Mouse (Mus musculus): ENCODE measurements around the gene Lmbrd1. TPM values are rescaled to one million over a fixed set of nuclear protein-coding genes. Genes with fewer than 3 reads are reported as not detected.
"Not testable (repeated sequence)": the region's sequence is repeated elsewhere in the genome, so short reads cannot be mapped to it uniquely, and the experiment has no call there.

The Lmbrd1 gene
- polyA plus RNA-seq, 1 experiment from 2014 or later: 45.0 TPM

- Histone ChIP-seq H3K27me3 (replicated peaks; ENCODE audit: insufficient read depth, low read length) (no peaks in the 10 kb centered on the region), H3K9ac (replicated peaks; ENCODE audit: low read depth) (no peak overlapping the region), H3K4me2 (replicated peaks; ENCODE audit: low read depth, low read length) (no peak overlapping the region), H3K36me3 (ENCODE audit: insufficient read depth, low read length) (no peaks in the 10 kb centered on the region), H3K4me3 (ENCODE audit: low read depth, low read length) (no peak overlapping the region), H3K27ac (ENCODE audit: low read length) (no peak overlapping the region), H3K9me3 (ENCODE audit: low read length) (no peaks in the 10 kb centered on the region), H3K4me1 (ENCODE audit: insufficient read depth, low read depth, low read length) (no peaks in the 10 kb centered on the region)
- DNase-seq (ENCODE audit: low spot score) (no peak), ATAC-seq (no peak)
- 73% methylated on average over 2 of the region's 2 CpGs for WGBS
- TF ChIP-seq EP300 (IDR thresholded peaks at IDR 0.05) (no peak), CTCF (IDR thresholded peaks at IDR 0.05) (no peak)
These were observed 95.2 kb downstream of the Lmbrd1 start for GRCm38 (mm10) chr1:24773642-24774041.

GRCm38 (mm10) chr1:24776576-24776975, 98.1 kb downstream of the Lmbrd1 start:
- no peak overlapping the region for H3K4me3 ChIP-seq (ENCODE audit: low read depth, low read length)
- no peaks in the 10 kb centered on the region for H3K4me1 ChIP-seq (ENCODE audit: insufficient read depth, low read depth, low read length)
- no peak overlapping the region for H3K27ac ChIP-seq (ENCODE audit: low read length)
- TF ChIP-seq EP300 (IDR thresholded peaks at IDR 0.05) (no peak), CTCF (IDR thresholded peaks at IDR 0.05) (no peak)
- H3K36me3 ChIP-seq (ENCODE audit: insufficient read depth, low read length): no peaks in the 10 kb centered on the region
- DNase-seq (ENCODE audit: low spot score): no peak
- no peak overlapping the region for H3K9ac ChIP-seq (replicated peaks; ENCODE audit: low read depth)
- H3K27me3 ChIP-seq (replicated peaks; ENCODE audit: insufficient read depth, low read length): no peaks in the 10 kb centered on the region
- WGBS: 82% methylated on average over 2 of the region's 2 CpGs
- H3K4me2 ChIP-seq (replicated peaks; ENCODE audit: low read depth, low read length): no peak overlapping the region
- no peaks in the 10 kb centered on the region for H3K9me3 ChIP-seq (ENCODE audit: low read length)
- ATAC-seq: no peak

- no peak overlapping the region for H3K4me3 ChIP-seq (ENCODE audit: low read depth, low read length)
- no peaks in the 10 kb centered on the region for H3K9me3 ChIP-seq (ENCODE audit: low read length)
- ATAC-seq (no peak), DNase-seq (ENCODE audit: low spot score) (no peak)
- H3K9ac ChIP-seq (replicated peaks; ENCODE audit: low read depth): no peak overlapping the region
- H3K4me2 ChIP-seq (replicated peaks; ENCODE audit: low read depth, low read length): no peak overlapping the region
- WGBS: 92% methylated on average over 6 of the region's 6 CpGs
- no peaks in the 10 kb centered on the region for H3K27me3 ChIP-seq (replicated peaks; ENCODE audit: insufficient read depth, low read length)
- no peaks in the 10 kb centered on the region for H3K4me1 ChIP-seq (ENCODE audit: insufficient read depth, low read depth, low read length)
- no peaks in the 10 kb centered on the region for H3K36me3 ChIP-seq (ENCODE audit: insufficient read depth, low read length)
- no peak for TF ChIP-seq CTCF (IDR thresholded peaks at IDR 0.05)
- no peak for TF ChIP-seq EP300 (IDR thresholded peaks at IDR 0.05)
- H3K27ac ChIP-seq (ENCODE audit: low read length): no peak overlapping the region
These were observed 114.7 kb downstream of the Lmbrd1 start for GRCm38 (mm10) chr1:24793168-24793567.

GRCm38 (mm10) chr1:24807971-24808370, 129.5 kb downstream of the Lmbrd1 start:
- not testable (repeated sequence) for H3K4me2 ChIP-seq (replicated peaks; ENCODE audit: low read depth, low read length); H3K4me3 ChIP-seq (ENCODE audit: low read depth, low read length); DNase-seq (ENCODE audit: low spot score); H3K9ac ChIP-seq (replicated peaks; ENCODE audit: low read depth); H3K27me3 ChIP-seq (replicated peaks; ENCODE audit: insufficient read depth, low read length); H3K27ac ChIP-seq (ENCODE audit: low read length); H3K4me1 ChIP-seq (ENCODE audit: insufficient read depth, low read depth, low read length); H3K36me3 ChIP-seq (ENCODE audit: insufficient read depth, low read length); ATAC-seq; H3K9me3 ChIP-seq (ENCODE audit: low read length)
- WGBS: 95% methylated on average over 21 of the region's 21 CpGs

Other genes with a start within 250 kb of the Lmbrd1 start
- not detected in 2 replicates for gene Col19a1, start 91.2 kb upstream of the Lmbrd1 start, polyA plus RNA-seq (2015; fragmentation: Nextera tagmentation; extraction: Ambion mirVana)